Mouse (Mus musculus): ENCODE data around the gene Kcnk13.

The Kcnk13 gene

GRCm38 (mm10) chr12:99964301-99965202 lies at the start of gene Kcnk13:
TSS of gene Kcnk13 (plus strand) at chr12:99964499.
- DNase-seq (ENCODE audit: low spot score) = peak; percentile 68

DNA sequence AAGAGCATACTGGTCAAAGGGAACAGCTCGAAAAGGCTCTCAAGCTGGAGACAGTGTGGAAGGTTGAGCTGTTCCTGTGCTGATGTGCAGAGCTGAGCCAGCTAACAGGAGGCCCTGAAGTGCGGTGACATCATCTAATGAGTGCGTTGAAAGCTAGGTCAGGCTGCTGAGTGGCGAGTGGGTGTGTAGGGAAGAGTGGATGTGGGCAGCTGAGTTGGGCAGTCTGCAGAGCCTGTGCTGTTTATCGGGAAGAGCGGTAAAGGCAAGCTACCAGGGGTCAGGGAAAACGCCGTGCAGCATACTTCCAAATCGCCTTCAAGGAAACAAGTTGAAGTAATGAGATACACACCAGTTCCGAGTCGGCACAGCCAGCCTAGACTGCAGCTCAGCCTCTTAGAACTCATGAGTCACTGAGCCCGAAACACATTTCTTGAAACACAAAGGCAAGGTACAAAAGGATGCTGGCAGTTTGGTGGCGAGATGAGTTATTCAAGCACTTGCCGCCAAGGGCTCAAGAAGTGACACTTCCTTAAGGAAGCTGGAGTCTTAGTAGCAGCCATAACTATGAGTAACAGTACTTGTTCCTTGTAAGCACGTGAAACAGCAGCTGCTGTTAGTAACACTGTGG lies 46.4 kb upstream of the Kcnk13 start:
- DNase-seq (ENCODE audit: low spot score) = no peak

GRCm38 (mm10) chr12:99919636-99920035 lies 44.7 kb upstream of the Kcnk13 start:
- no peak for DNase-seq (ENCODE audit: low spot score)

DNA sequence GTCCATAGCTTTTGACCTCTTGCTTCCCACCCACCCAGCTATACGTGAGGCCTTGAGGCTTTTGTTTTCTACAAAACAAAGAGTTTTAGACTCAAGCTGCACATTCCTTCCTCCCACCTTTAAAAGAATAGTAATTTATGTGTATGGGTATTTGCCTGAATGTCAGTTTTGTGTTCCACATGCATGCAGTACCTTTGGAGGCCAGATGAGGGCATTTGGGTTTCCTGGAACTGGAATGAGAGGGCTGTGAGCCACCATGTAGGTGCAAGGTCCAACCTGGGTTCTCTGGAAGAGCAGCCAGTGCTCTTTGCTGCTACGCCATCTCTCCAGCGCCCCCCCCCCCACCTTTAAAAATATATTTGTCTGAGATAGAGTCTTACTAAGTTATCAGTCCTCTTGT lies 43.3 kb upstream of the Kcnk13 start:
- no peak for DNase-seq (ENCODE audit: low spot score)

GRCm38 (mm10) chr12:99923131-99923606 lies 41.1 kb upstream of the Kcnk13 start:
- DNase-seq (ENCODE audit: low spot score) = no peak

- DNase-seq (ENCODE audit: low spot score) = no peak
These were observed 40.6 kb upstream of the Kcnk13 start for GRCm38 (mm10) chr12:99923703-99924102.

DNA sequence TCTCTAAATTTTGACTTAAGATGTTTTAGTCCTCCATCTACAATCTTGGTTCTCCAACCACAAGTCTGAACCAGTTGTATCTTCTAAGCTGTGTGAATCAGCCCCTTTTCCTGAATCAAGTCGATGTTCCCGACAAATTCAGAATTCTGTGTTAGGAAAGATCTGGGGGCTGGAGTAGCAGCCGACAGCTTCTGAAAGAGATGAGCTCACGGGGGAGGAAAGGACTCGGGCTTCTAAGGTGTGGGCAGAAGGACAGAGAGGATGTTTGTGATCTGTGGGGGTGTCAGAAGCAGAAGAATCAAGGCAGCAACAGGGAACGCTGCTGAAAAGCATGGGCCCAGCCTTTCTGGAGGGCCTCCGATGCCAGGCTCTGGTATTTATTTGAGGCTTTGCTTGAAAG lies 36.0 kb upstream of the Kcnk13 start:
- DNase-seq (ENCODE audit: low spot score) = peak; percentile 24

DNA sequence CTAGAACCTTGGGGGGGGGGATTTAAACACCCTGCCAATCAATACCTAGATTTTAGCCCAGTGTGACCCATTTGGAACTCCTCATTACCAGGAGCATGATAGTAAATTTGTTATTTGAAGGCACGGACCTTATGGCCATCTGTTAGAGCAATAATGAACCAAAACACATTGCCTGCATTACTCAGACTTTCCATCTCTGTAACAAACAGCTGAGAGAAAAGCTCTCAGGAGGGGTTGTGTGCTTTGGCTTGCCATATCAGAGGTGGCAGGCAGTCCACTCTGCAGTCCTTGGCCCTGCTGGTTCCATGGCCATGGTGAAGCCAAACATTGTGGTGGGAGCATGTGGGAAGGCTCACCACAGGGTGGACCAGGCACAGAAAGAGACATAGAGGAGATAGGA lies 35.1 kb upstream of the Kcnk13 start:
- no peak for DNase-seq (ENCODE audit: low spot score)

DNA sequence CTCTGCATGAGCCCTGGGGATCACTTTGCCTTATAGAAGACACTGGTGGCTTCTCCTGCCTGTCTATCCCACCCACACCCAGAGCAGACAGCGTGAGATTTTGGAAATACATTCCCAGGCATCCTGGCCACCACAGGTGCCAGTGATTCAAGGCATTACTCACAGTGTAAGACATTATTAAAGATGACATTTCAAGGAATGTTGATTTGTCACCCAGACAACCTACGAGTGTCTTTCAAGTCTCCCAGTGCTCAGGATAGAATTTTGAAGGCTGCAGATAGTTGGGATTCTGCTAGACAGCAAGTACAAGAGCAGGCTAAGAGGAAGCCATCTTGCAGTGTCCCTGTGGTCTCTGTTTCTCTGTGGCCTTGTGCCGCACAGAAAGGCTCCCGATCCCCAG lies 32.1 kb upstream of the Kcnk13 start:
- no peak for DNase-seq (ENCODE audit: low spot score)

DNA sequence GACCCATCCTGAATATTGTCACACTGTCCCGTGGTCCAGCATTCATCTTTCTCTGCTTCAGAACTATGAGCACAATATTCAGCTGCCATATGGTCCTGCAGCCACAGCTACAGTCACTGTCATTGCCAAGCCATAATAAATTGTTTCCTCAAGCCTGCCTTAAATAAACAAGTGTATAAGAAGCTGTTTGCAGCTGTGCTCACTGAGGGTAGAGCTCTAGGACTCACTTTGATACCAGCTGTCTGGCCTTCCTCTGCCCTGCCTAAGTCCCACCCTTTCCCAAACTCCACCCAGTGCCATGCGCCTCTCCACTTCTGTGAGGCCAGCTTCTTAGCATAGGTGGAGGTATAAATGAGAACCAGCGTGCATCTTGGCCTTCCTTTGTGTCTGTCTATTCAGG lies 30.7 kb upstream of the Kcnk13 start:
- DNase-seq (ENCODE audit: low spot score) = no peak

DNA sequence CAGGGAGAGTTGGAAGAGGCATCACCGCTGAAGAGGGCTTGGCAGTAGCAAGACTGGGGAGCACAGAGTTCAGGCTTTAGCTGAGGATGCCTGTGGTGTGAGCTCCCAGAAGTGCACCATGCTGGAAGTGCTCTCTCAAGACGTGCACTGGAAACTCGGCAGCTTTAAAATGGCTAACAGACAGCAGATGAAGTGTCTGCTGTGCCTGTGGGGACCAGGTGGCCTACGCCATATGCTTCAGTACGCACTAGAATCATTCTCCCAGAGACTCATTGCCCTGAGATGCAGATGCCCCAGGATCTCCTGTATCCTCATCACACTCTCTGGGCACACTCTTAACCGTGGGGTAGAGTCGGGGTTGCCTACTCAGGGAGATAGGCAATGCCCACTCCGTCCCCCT lies 28.9 kb upstream of the Kcnk13 start:
- DNase-seq (ENCODE audit: low spot score) = no peak

DNA sequence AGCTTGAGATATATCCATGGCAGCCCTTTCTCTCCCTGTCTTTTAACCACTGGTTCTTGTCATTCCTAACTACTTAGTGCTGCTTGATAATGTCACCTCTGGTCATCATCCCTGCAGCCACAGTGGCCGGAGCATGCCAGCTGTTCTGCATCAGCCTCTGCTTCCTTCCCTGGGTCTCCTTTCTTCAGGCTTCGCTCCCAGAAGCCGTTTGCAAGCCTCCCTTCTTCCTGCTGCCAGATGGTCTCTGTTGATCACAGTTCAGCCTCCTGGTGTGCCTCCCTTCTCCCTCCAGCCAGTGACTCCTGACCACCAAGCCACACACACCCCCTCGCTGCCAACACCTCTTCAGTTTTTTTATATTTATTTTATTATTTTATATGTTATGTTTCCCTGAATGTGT lies 25.8 kb upstream of the Kcnk13 start:
- DNase-seq (ENCODE audit: low spot score) = no peak

GRCm38 (mm10) chr12:99939179-99939578 lies 25.1 kb upstream of the Kcnk13 start:
- DNase-seq (ENCODE audit: low spot score) = no peak

- no peak for DNase-seq (ENCODE audit: low spot score)
These were observed 23.6 kb upstream of the Kcnk13 start for GRCm38 (mm10) chr12:99940704-99941103.

GRCm38 (mm10) chr12:99942441-99942840 lies 21.9 kb upstream of the Kcnk13 start:
- no peak for DNase-seq (ENCODE audit: low spot score)

- DNase-seq (ENCODE audit: low spot score) = peak; percentile 57
These were observed 11.4 kb upstream of the Kcnk13 start for GRCm38 (mm10) chr12:99952928-99953327.

DNA sequence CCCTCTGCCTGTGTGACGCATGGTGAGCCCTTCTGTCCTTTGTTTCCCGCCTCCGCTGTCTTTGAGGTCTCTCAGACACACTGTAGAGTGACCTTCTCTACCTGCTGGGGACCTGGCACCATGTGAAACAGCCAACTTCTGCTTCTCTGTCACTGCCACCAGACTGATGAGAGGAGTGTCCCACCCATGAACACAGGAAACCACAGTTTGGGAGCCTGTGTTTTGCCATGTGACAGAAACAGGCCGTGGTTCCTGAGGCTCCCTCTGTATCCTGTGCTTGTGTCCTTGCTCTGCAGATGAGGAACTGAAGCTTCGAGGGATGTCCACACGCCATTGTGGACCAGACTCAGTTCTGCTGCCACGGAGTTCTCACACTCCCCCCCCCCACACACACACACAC lies 7.9 kb upstream of the Kcnk13 start:
- no peak for DNase-seq (ENCODE audit: low spot score)

GRCm38 (mm10) chr12:99958068-99959060 lies 5.9 kb upstream of the Kcnk13 start:
- peak; percentile 72 for DNase-seq (ENCODE audit: low spot score)

GRCm38 (mm10) chr12:99959291-99959690 lies 5.0 kb upstream of the Kcnk13 start:
- DNase-seq (ENCODE audit: low spot score) = no peak

DNA sequence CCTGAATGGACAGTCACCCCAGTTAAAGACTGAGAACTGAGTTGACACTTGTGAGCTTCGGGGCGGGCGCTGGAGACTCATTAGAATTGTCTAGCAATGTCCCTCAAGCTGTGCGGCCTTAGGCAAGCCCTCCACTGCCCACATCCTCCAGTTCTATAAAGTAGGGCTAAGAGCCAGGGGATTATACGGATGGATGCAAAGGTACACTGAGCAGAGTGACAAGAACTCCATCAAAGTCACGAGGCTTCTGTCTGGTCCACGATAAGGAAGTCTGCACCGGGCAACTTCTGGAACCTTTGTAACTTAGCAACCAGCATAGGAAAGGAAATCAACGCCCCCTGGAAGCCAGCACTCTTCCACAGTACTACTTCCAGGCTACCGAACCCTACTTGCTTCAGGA lies 4.4 kb upstream of the Kcnk13 start:
- no peak for DNase-seq (ENCODE audit: low spot score)

GRCm38 (mm10) chr12:99960675-99961074 lies 3.6 kb upstream of the Kcnk13 start:
- no peak for DNase-seq (ENCODE audit: low spot score)
